Mouse (Mus musculus) MEL (cell line): ENCODE measurements at regions not wholly inside any gene's neighbourhood (a gene's known extent, or its start where the extent isn't known, plus 50 kb on each side); places are given as distances from the start of the nearest gene placed in this dataset.

Source experiments
- DNase-seq: peaks from one replicate; pipeline ENCODE4 v3.0.0; 2011; ENCODE audit warnings: low read depth, low spot score
- H3K27ac ChIP-seq: 2 replicates; pipeline ENCODE4 v1.5.1; 2012; ENCODE audit warnings: low read depth, mild to moderate bottlenecking, control low read depth, low read length, moderate library complexity; ENCODE audit not compliant: control insufficient read depth
- H3K27me3 ChIP-seq, 2 experiments: fragments of 150-350 bp in 1 of 2; sonication (generic) in 1 of 2; 2 replicates each; pipeline ENCODE4 v1.6.1; 2012; ENCODE audit warnings: low read length in 2 of 2, mild to moderate bottlenecking in 2 of 2, improper control_type of control experiment in 1 of 2, moderate library complexity in 1 of 2; ENCODE audit not compliant: insufficient read depth in 2 of 2, control insufficient read depth in 1 of 2
- H3K36me3 ChIP-seq, 2 experiments: 2 replicates each; pipeline ENCODE4 v1.6.1; 2012 to 2014; ENCODE audit warnings: low read length in 2 of 2, improper control_type of control experiment in 1 of 2, inconsistent platforms in 1 of 2, mild to moderate bottlenecking in 1 of 2; ENCODE audit not compliant: insufficient read depth in 2 of 2, control insufficient read depth in 1 of 2
- H3K4me1 ChIP-seq, 2 experiments: fragments of 150-350 bp in 1 of 2; sonication (generic) in 1 of 2; 2 replicates each; pipeline ENCODE4 v1.6.1; 2012; ENCODE audit warnings: low read length in 2 of 2, improper control_type of control experiment in 1 of 2, mild to moderate bottlenecking in 1 of 2; ENCODE audit not compliant: insufficient read depth in 2 of 2, control insufficient read depth in 1 of 2
- H3K4me3 ChIP-seq, 2 experiments: fragments of 150-350 bp in 1 of 2; sonication (generic) in 1 of 2; 2 replicates each; pipeline ENCODE4 v1.5.1; 2012; ENCODE audit warnings: low read depth in 2 of 2, low read length in 2 of 2, mild to moderate bottlenecking in 2 of 2, moderate library complexity in 2 of 2, control low read depth in 1 of 2, improper control_type of control experiment in 1 of 2; ENCODE audit not compliant: control insufficient read depth in 1 of 2, insufficient read depth in 1 of 2
- H3K79me2 ChIP-seq: 2 replicates; pipeline ENCODE4 v1.6.1; 2012; ENCODE audit warnings: mild to moderate bottlenecking, low read length, moderate library complexity; ENCODE audit not compliant: control insufficient read depth, poor library complexity, insufficient read depth
- H3K9ac ChIP-seq: 2 replicates; pipeline ENCODE4 v1.6.1; 2012; ENCODE audit warnings: low read depth, mild to moderate bottlenecking, control low read depth, low read length, moderate library complexity; ENCODE audit not compliant: control insufficient read depth, poor library complexity, severe bottlenecking
- H3K9me3 ChIP-seq: fragments of 150-350 bp; sonication (generic); replicated peaks from 2 replicates; pipeline ENCODE4 v1.6.1; 2012; ENCODE audit warnings: mild to moderate bottlenecking, low read length, improper control_type of control experiment, moderate library complexity; ENCODE audit not compliant: insufficient read depth
- CTCF ChIP-seq, 3 experiments: IDR thresholded peaks in 2 of 3; conservative IDR thresholded peaks in 1 of 3; 2 replicates each; pipeline ENCODE4 v1.5.1; 2011 to 2012; ENCODE audit warnings: low read length in 3 of 3, low read depth in 2 of 3, mild to moderate bottlenecking in 2 of 3, improper control_type of control experiment in 1 of 3, inconsistent platforms in 1 of 3, mixed read lengths in 1 of 3, moderate library complexity in 1 of 3; ENCODE audit not compliant: control insufficient read depth in 1 of 3, insufficient read depth in 1 of 3, poor library complexity in 1 of 3, severe bottlenecking in 1 of 3
- ELF1 ChIP-seq: IDR thresholded peaks from 2 replicates; pipeline ENCODE4 v1.6.1; 2014; ENCODE audit warnings: low read depth, mild to moderate bottlenecking, inconsistent platforms, low read length, improper control_type of control experiment, moderate library complexity
- GATA1 ChIP-seq: IDR thresholded peaks from 2 replicates; pipeline ENCODE4 v1.6.1; 2011; ENCODE audit warnings: low read depth, low read length, improper control_type of control experiment
- JUND ChIP-seq: IDR thresholded peaks from 2 replicates; pipeline ENCODE4 v1.6.1; 2011; ENCODE audit warnings: low read depth, mild to moderate bottlenecking, improper control_type of control experiment, low read length
- MAFK ChIP-seq: IDR thresholded peaks from 2 replicates; pipeline ENCODE4 v1.6.1; 2011; ENCODE audit warnings: low read depth, mild to moderate bottlenecking, low read length, improper control_type of control experiment, borderline replicate concordance
- MAX ChIP-seq: IDR thresholded peaks from 2 replicates; pipeline ENCODE4 v1.6.1; 2011; ENCODE audit warnings: low read length, improper control_type of control experiment
- MYC ChIP-seq: IDR thresholded peaks from 2 replicates; pipeline ENCODE4 v1.6.1; 2011; ENCODE audit warnings: low read depth, mild to moderate bottlenecking, low read length, improper control_type of control experiment, moderate library complexity
- NELFE ChIP-seq: IDR thresholded peaks from 2 replicates; pipeline ENCODE4 v1.6.1; 2011; ENCODE audit warnings: low read depth, low read length, improper control_type of control experiment
- POLR2AphosphoS5 ChIP-seq: IDR thresholded peaks from 2 replicates; pipeline ENCODE4 v1.6.1; 2012; ENCODE audit warnings: low read depth, borderline replicate concordance, mild to moderate bottlenecking, inconsistent platforms, low read length, moderate library complexity, mixed read lengths
- RAD21 ChIP-seq: IDR thresholded peaks from 2 replicates; pipeline ENCODE4 v1.6.1; 2011; ENCODE audit warnings: mild to moderate bottlenecking, low read depth, low read length, improper control_type of control experiment
- TAL1 ChIP-seq: IDR thresholded peaks from 2 replicates; pipeline ENCODE4 v1.6.1; 2012; ENCODE audit warnings: mild to moderate bottlenecking, inconsistent platforms, low read length, moderate library complexity, mixed read lengths
- TBP ChIP-seq: IDR thresholded peaks from 2 replicates; pipeline ENCODE4 v1.8.0; 2011; ENCODE audit warnings: low read depth, low read length, improper control_type of control experiment
- TCF12 ChIP-seq: IDR thresholded peaks from 2 replicates; pipeline ENCODE4 v1.6.1; 2014; ENCODE audit warnings: low read depth, mild to moderate bottlenecking, inconsistent platforms, low read length, improper control_type of control experiment, moderate library complexity
- ZC3H11A ChIP-seq: IDR thresholded peaks from 2 replicates; pipeline ENCODE4 v1.6.1; 2012; ENCODE audit warnings: low read depth, mild to moderate bottlenecking, inconsistent platforms, low read length, improper control_type of control experiment
- ZNF384 ChIP-seq: IDR thresholded peaks from 2 replicates; pipeline ENCODE4 v1.6.1; 2012; ENCODE audit warnings: low read depth, mild to moderate bottlenecking, inconsistent platforms, low read length, improper control_type of control experiment

- Histone ChIP-seq H3K4me3 (no peak overlapping the region), H3K4me1 (no peaks in the 10 kb centered on the region), H3K36me3 (no peaks in the 10 kb centered on the region), H3K27ac (no peak overlapping the region), H3K9me3 (no peaks in the 10 kb centered on the region), H3K27me3 (no peaks in the 10 kb centered on the region), H3K79me2 (no peaks in the 10 kb centered on the region), H3K9ac (no peak overlapping the region)
- TF ChIP-seq ZNF384 (no peak), MAX (no peak), NELFE (no peak), TCF12 (no peak), TAL1 (no peak), CTCF (IDR thresholded peaks at IDR 0.05 in 2 of 3, conservative IDR thresholded peaks at IDR 0.05 in 1 of 3; ENCODE audit: control insufficient read depth in 1 of 3, insufficient read depth in 1 of 3, low read depth in 2 of 3, low read length in 3 of 3, poor library complexity in 1 of 3, severe bottlenecking in 1 of 3) (no peak), TBP (no peak), GATA1 (no peak), ZC3H11A (no peak)
- no peak for DNase-seq
Observed at GRCm38 (mm10) chr16:51352151-51352550, 678.9 kb upstream of the Cblb start.

- no peaks in the 10 kb centered on the region for H3K9me3 ChIP-seq
- H3K36me3 ChIP-seq = no peaks in the 10 kb centered on the region
- no peak for DNase-seq
- no peaks in the 10 kb centered on the region for H3K27me3 ChIP-seq
- H3K79me2 ChIP-seq = no peaks in the 10 kb centered on the region
- no peak overlapping the region for H3K9ac ChIP-seq
- no peak for TF ChIP-seq RAD21
- no peak for TF ChIP-seq MAFK
- no peak for TF ChIP-seq JUND
- no peak overlapping the region for H3K4me3 ChIP-seq
- H3K27ac ChIP-seq = no peak overlapping the region
- no peaks in the 10 kb centered on the region for H3K4me1 ChIP-seq
Observed at GRCm38 (mm10) chr16:51353791-51354190, 677.2 kb upstream of the Cblb start.

- no peak for DNase-seq
Observed at GRCm38 (mm10) chr16:51370070-51370469, 661.0 kb upstream of the Cblb start.

More at GRCm38 (mm10) chr16:51370070-51370469, 661.0 kb upstream of the Cblb start:
- Histone ChIP-seq H3K9ac (no peak overlapping the region), H3K9me3 (no peaks in the 10 kb centered on the region), H3K4me3 (no peak overlapping the region), H3K27ac (no peak overlapping the region), H3K36me3 (no peaks in the 10 kb centered on the region), H3K79me2 (no peaks in the 10 kb centered on the region), H3K27me3 (no peaks in the 10 kb centered on the region), H3K4me1 (no peaks in the 10 kb centered on the region)
- TF ChIP-seq ELF1 (no peak), JUND (no peak), POLR2AphosphoS5 (no peak), MYC (no peak)
